Mouse (Mus musculus) embryo, embryonic 11 days (tissue): ENCODE data around the gene Fermt3.

Experiments
- DNase-seq: peaks from one replicate; pipeline ENCODE4 v3.0.0-alpha.2; 2015

Fermt3 gene

DNA sequence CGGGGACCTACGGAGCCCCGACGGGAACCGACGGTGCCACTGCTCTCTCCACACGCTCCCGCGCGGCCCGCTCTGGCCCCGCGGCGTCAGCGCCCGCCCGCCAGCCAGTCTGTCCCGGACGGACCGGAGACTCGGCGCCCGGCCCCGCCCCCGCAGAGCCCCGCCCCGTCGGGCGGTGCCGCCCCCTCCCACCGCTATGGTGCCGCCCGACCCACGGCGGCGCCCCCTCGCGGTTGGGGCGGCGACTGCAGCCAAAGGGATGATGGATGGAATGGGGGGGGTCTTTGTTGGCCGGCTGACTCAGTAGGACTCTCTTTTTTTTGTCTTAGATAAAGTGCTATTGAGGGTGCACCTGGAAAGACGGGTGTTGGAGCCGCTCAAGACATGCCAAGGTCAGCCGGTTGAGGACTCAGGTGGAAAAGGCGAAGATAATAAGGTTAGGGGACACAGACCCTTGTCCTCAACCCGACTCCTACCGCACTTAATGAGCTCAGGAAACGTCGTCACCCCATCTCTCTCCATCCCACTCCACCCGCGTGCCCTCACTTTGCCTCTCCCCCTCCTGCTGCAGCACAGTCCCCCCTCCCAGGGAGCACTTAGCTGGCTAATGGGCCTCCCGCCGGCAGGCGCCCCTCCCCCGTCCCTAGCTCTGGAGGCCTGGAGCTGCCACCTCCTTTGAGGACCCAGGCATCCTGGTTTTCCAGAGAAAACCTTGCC is 49.4 kb downstream of the Fermt3 start:
- peak; percentile 76 for DNase-seq

DNA sequence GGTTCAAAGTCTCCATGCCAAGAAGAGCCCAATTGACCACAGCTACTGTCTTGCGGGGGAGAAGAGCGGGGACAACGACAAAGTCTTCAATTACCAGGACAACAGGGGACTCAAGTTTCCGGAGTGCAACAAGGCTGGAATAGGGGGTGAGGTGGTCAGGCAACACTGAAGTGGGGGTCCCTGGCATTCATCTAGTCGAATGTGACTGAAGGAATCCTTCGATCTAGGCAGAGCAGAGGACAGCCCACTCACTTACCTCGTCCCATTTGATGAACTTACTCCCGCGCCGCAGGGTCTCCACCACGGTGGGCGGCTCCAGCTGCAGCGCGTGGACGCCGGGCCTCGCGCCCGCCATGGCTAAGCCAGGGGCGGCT is 50.0 kb downstream of the Fermt3 start:
- DNase-seq = no peak

DNA sequence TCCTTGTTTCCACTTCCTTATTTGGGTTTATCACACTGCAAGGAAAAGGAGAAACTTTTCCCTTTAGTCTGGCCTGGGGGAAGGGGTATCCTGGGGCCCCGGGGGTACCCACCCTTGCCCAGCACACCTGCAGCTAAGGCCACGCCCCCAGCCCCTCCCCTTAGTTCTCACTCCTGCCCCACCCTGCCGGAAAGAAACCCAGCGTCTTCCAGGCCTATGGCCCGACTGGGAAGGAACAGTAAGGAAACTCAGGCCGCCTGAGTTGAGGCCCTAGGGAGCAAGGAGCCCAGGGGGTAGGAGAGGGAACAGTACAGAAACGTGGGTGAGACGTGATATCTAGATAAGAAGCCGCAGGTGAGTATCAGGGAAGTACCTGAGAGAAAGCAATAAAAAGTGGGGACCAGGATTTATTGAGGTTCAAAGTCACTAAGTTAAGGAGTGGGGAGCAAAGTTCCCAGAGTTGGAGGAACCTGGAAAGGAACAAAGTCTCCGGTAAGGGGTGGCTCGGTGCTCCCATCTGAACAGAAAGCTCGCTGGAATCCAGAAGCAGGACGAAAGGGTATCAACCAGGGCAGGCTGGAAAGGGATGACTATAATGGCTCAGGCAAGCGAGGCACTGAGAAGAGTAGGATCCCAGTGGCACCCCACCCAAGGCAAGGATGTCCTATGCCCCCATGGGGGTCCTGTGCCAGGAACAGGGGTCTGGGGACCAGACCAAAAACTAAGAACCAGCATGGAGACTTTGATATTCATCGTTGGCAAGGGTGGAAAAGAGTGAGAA is 50.6 kb downstream of the Fermt3 start:
- DNase-seq = no peak

DNA sequence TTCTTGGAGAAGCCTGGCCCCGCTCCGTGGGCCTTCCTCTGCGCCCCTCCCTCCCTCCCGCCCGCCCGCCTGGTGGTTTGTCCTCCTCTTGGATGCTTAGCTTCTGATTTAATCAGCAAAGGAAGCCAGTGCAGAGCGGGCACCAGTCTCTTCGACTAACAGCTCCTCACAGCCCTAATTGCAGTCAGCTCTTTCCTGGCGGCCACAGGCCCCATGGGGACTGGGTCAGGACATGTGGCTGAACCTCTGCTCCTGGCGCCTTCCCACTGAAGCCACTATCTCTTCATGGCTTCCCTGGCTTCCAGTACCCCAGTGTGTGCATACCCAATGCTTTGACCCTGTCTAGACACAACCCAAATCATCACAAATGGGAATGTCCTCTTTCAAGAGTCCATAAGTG is 62.8 kb downstream of the Fermt3 start:
- no peak for DNase-seq

DNA sequence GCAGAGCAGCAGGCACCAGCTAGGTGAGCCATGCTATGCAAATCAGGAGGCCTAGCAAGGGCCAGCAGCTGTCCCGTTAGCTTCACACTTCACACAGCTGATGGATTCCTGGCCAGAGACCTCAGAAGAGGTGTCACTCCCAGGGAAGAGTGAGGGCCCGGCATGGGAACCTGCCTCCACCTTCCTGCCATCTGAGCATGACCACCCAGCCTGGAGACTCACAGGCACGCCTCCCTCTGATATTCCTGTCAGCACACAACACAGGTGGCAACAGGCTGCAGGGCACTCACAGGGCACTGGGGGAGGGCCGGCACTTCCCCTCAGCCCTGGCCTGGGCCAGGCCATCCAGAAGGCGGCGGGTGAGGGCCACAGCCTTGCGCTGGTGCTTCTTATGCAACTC is 63.8 kb downstream of the Fermt3 start:
- no peak for DNase-seq

DNA sequence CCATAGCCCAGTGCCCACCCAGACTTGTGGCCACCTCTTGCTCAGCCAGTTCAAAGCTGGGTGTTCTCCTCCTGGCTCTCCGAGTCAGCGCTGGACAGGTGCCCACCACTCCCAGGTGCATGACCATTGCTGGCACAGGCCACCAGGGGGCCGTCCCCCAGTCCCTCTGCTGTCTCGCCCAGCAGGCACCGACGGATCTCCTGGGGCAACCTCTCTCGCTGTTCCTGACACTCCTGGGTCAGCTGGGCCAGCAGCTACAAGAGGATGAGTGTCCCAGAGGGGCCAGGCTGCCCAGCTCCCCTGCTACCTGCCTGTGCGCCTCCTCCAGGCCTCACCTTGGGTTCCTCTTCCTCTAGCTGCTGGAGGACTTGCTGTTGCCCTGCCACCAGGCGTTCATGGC is 65.2 kb downstream of the Fermt3 start:
- peak; percentile 38 for DNase-seq

DNA sequence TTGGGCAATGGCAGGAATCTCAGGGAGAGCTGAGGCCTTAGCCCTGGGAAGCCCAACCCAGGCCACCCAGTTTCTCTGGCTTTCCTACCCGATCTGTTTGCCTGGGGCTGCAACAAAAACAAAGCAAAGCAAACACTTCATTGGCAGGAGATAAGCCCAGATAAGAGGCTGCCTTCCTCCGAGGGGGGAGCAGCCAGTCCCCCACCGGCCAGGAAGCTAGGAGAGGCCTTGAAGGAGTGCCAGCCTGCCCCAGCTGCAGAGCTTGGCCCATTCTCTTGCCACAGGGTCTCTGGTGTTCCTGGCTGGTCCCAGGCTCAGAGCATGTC is 66.6 kb downstream of the Fermt3 start:
- DNase-seq = no peak

DNA sequence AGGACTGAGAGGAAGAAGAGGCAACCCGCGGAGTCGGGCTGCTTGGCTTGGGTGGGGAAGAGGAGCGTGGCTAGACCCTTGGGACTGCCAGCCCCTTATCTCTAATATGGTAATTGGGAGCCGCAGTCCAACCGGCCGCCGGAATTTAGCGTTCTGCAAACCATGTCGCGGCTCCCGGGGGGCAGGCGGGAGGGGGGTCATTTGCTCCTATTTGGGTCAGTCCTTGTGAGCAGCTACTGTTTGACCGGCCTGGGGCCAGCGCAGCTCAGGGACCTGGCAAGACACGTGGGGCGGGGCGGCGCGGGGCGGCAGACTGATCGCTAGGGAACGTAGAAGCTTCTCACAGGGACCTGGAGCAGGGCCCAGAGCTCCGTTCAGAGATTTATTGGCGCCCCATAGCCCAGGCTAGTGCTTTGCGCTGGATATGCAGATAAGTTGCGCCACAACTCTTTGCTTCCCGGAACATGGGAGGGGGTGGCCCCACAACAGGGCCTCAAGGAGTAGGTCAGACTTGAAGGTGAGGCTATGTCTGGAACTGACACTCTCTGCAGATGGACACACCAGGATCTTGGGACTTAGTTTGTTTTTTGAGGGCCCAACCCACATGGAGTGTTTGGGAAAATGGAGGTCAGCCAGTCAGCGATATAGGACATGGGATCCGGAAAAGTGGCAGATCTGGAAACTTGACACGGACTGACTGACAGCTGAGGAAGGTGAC is 67.1 kb downstream of the Fermt3 start:
- DNase-seq = peak; percentile 64

DNA sequence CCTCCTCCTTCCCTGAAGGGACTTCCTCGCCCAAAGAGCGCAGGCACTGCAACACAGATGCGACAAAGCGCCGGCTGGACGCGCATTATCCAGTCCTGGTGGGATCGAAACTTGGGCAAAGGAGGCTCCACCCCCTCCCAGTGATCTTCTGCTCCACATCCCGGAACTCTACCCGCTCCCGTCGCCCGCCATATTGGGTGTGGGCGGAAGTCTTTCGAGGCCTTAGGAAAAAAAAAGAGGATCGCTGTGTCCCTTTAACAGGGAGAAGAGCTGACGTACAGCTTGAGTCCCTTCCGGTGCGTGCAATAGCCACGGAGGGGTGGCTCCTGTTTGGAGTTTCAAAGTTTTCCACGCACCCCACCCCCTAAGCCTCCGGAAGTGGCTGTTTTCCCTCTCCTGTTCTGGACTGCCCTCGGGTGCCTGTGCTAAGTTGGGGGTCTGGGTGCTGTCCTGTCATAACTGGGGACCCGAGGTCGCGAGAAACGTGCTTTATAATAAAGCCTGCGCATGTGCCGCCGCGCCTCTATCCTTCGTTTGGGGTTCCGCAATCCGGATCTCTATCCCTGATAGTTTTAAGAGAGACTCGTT is 67.8 kb downstream of the Fermt3 start:
- peak; percentile 96 for DNase-seq

DNA sequence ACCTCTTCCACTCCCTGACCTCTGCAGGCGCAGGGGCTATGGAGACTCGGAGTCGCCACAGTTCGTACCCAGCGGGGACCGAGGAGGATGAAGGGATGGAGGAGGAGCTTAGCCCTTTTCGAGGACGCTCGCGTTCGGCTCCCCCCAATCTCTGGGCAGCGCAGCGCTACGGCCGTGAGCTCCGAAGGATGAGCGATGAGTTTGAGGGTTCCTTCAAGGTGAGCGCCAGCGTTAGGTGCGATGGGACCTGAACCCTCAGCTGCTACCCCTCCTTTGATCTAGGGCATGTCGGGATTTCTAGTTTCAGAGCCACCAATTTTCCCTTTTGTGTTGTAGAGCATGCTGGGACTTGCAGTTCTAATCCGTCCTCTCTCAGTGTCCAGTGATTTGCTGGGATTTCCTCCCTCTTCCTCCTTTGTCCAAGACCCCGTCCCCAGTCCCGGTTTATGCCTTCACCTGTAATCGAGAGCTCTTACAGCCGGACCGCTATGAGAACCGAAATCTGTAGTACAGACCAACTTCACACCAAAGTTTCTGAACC is 68.6 kb downstream of the Fermt3 start:
- DNase-seq = peak; percentile 80

DNA sequence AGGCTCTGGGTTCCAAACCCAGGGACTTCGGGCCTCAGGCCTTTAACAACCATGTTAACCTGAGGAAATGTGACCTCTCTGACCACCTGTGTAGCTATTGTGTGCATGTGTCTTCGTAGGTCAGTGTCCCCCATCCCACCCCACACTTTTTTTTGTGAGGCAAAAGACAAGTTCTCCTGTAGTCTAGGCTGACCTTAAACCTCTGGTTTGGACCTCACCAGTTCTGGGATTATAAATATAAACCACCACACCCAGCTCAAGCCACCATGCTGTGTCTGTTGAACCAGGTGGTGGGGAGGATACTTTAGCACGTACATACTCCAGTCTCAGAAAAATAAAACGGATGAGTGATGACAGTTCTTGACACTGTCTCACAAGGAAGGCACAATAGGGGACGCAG is 69.3 kb downstream of the Fermt3 start:
- no peak for DNase-seq

DNA sequence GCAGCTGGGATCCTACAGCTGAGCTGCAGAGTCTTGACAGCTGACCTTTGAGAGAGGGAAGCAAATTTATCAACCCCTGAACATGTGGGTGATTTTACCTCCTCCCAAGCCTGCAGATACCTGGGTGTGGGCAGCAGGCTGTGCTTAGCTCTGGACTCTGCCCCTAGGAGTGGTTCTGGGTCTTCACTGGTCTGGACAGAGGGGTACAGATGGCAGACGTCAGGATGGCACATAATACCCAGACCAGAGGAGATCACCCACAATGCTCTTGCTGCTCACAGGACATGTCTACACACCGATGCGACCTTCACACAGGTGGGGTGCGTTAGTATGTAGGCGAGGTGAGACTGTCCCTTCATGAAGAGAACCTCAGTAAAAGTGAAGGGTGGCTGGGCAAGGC is 69.7 kb downstream of the Fermt3 start:
- no peak for DNase-seq
